Mouse (Mus musculus) inflammation-experienced regulatory T-cells, adult 6 months (primary cell): ENCODE results near the gene Birc5. TPM values are rescaled to one million over a fixed set of nuclear protein-coding genes. Genes with fewer than 3 reads are reported as not detected.

Experiments
- ATAC-seq: one replicate; pipeline ENCODE4 v1.8.0; 2017
- polyA plus RNA-seq, 3 experiments: library from polyadenylated mRNA; unstranded; fragments of 100-300 nt; shearing (Covaris generic); gene quantifications; one replicate each; pipeline ENCODE4 v1.2.1; 2017

Gene Birc5
- polyA plus RNA-seq, 3 experiments from 2014 or later: 16.8 to 256 (median 23.6) TPM

DNA sequence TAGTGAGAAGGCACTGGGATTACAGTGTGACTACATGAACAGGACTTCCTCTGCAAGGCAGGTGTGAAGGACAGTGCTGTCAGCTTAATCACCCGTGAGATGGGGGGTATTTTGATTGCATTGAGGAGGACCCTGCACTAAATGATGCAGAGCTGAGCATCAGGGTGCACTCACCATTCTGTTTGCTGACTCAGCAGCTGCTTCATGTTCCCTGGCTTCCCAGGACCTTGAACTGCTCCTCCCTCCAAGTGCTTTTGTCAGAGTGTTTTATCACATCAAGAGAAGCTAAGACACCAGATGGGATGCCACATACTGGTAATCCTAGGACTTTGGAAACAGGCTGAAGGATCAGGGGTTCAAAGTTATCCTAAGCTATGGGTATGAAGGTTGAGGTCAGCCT lies 6.9 kb downstream of the Birc5 start:
- no peak for ATAC-seq

DNA sequence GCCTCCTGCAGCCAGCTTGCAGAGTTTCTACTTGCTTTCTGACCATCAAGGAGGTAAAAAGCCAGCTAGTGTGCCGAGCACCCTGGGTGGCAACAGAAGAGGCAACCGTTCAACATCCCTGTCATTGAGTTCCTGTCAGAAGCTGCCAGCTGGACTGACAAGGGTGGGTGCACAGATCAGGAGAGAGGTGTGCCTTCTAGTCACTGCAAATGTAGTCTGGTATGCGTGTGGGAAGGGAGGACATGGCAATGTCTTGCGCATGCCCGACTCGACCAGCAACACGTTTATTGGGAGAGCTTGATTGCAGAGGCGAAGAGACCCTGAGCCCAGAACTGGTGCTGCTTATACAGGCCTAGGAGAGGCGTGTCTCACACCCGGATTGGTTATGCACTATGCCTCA lies 8.4 kb downstream of the Birc5 start:
- ATAC-seq: no peak

GRCm38 (mm10) chr11:117858392-117858791 lies 9.3 kb downstream of the Birc5 start:
- no peak for ATAC-seq

GRCm38 (mm10) chr11:117860601-117861000 lies 11.6 kb downstream of the Birc5 start, which contains the start of gene Tmem235:
TSS of gene Tmem235 (plus strand) at chr11:117860752.
- ATAC-seq: no peak

- no peak for ATAC-seq
Observed at GRCm38 (mm10) chr11:117863174-117863856, 14.3 kb downstream of the Birc5 start.

DNA sequence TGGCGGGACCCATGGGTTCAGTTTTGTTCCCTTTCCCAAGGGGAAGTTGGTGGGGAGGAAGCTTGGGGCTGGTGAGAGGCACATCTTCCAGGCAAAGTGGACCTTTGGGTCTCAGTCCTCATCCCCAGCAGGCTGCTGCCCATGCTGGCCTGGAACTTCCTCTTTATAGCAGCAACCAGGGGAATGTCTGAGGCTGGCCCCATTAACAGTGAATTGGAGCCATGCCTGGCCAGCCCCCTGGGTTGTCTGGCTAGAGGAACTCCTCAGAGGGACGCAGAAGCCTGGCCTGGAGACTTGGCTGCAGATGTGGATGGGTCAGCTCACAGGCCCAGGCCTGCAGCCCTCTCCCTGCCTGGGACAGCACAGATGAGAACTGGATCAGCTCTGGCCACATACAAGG lies 15.8 kb downstream of the Birc5 start:
- no peak for ATAC-seq

GRCm38 (mm10) chr11:117865988-117866387 lies 16.9 kb downstream of the Birc5 start:
- no peak for ATAC-seq

- peak; percentile 32 for ATAC-seq
Observed at GRCm38 (mm10) chr11:117870688-117871365, 21.8 kb downstream of the Birc5 start.

GRCm38 (mm10) chr11:117871376-117871775 lies 22.3 kb downstream of the Birc5 start:
- no peak for ATAC-seq

DNA sequence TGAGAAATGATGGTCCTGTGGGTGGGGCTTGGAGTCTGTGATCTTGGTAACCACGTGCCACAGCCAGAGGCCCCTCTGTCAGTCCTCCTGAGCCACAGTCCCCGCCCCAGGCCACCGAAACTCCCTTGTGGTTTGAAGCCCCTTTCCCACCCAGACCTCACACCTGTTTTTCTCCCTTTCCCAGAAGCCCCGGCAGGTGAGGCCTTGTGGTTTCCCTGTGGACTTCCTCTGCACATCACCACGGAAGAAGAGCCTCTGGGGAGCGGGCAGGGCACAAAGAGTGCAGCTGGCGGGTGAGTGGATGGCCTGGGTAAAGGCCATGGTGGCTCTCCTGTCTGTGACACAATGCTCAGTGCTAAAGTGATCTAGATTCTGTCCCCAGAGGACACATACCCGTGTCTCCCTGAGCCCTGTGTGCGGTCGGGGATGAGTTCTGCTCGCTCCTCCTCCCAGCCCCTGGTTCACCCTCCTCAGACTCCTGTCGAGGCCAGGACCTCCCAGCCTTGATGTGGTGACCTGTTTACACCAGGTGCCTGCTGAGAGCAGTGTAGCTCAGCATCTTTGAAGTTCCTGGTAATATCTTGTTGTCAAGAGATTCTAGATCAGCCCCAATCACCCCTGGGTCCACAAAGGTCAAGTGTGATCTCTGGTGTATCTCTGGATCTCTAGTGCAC lies 23.0 kb downstream of the Birc5 start:
- ATAC-seq: peak; percentile 78

DNA sequence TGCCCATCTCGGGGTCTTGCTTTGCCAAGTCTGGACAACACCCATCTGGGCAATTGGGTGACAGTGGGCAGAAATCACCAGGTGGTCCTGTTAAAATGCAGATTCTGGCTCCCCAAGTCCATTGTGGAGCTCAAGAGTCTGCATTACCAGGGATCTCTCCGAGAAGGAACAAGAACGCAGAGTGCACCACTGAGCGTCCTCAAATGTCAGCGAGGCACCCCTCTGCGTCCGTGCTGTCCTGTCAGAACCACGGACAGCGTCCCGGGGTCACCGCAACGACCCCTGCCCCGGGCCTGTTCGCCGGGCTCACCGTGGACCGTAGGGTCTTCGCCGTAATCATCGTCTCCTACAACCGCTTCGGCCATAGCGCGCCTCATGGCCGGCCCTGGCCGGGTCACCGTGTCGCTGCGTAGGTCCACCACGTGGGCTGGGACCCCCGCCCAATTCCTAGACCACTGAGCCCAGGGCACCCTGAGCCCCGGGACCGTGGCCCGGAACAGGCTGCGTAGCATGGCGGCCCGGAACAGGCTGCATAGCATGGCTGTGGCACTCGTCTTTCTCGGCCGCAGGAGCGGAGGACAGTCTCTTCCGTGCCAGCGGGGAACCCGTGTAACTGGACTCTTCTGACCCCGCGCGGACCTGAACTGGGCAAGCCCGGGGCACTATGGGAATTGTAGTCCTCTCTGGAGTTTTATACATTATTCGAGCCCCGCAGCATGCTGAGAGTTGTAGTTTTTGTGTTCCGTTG lies 24.0 kb downstream of the Birc5 start, which contains the start of gene Tha1:
Tha1 (minus strand) TSS at position 621 of the 748 bp plus-strand sequence.
- no peak for ATAC-seq

DNA sequence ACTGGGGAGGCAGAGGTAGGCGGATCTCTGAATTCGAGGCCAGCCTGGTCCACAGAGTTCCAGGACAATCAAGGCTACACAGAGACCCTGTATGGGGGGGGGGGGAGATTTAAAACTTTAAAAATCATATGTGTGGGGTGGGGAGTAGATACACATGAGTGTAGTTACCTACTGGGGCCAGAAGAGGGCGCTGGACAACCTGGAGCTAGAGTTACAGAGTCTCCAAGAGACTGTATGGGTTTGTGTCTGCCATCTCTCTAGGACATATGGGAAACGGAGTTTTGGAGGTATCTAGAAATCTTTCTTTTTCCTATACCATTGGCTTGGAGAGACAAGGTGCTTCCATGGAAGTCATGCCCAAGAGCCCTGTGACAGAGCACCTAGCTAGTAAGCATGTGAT lies 25.4 kb downstream of the Birc5 start:
- ATAC-seq: no peak

DNA sequence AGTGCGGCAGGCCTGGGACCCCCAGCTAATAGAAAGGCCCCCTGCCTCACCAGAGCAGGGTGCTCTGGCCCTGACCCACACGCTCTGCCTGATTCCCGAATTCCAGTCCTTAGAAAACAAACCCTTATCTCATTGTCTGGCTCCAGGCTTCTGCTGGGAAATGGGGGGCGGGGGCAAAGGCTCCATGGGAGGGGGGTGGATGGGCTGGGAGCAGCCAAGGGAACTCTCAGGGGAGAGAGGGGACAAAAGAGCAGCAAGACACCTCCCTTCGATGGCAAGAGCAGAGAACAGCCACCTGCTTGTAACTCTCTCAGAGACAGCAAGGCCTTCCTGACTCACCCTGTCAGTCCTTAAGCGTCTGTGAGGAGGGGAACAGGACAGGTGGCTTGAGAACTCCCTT lies 26.6 kb downstream of the Birc5 start:
- ATAC-seq: no peak

DNA sequence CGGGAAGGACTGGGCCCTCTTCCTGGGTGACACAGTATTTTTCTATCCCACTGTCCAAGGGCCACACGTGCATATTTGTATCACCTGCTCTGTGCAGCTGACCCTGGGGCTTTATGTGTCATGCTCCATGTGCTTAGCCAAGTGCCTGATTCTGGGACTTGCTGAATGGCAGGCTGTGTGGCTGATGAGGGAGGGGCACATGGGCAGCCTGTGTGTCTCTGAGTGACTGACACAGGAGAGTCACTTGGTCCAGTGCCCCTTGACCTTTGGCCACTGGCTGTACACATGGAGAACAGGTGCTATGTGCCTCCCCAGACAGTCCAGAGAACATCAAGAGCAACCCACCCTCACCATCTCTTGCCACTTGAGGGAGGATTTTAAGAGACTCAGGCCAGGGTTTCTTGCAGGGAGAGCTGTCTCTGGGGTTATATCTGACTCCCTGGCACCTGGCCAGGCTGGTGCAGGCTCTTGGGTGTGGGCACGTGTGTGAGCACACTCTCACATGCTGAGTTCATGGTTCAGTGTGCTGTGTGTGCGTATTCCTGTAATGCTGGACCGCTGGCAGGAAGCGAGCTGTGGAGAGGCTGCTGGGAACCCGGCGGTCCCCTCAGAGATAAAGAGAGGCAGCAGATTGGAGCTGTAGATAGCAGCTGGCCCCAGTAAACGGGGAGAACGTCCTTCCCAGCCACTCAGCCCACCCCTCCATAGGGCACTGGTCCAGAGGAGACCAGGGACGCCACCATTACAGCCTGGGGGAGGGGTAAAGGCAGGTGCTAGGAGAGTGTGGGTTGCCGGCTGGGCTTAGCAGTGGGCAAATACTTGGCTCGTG lies 29.1 kb downstream of the Birc5 start:
- ATAC-seq: peak; percentile 89

DNA sequence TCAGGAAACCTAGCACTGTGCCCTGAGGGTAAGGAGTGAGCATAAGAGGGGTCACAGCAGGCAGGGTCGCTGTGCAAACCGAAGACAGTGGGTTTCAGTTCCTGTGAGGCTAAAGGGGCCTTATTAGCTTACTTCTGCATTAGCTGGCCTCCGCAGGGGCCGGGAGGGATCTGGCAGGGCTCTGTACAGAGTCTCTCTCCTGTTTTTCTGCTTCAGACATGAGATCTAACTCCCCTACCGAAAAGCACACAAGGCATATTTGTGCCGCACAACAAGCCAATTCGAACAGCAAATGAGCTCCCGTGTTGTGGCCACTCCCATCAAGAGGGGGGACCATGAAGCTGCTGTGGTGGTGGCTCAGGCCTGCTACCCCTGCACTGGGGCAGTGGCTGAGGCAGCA lies 29.8 kb downstream of the Birc5 start:
- ATAC-seq: no peak

GRCm38 (mm10) chr11:117879676-117880075 lies 30.6 kb downstream of the Birc5 start:
- ATAC-seq: no peak

DNA sequence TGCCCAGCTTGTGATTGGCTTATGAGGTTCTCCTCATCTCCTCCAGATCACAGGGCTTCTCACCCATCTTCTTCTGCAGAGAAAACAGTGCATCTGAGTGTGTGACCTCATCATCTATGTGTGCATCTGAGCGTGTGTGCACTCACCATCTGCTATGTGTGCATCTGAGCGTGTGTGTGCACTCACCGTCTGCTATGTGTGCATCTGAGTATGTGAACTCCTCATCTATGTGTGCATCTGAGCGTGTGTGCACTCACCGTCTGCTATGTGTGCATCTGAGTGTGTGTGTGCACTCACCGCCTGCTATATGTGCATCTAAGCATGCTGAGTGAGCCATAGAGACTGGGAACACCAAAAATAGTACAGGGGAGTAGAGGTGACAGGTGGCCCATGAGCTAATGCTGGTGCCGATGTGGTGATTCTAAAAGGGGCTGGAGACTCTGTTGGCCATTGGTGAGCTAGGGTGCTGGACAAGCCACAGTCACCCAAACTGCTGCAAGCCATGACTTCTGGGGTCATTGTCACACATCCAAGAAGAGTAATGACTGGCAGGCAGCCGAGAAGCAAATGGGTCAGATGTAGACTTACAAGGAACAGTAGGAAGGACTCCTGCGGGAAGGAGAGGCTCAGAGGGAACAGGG lies 31.4 kb downstream of the Birc5 start:
- ATAC-seq: no peak

- no peak for ATAC-seq
Observed at GRCm38 (mm10) chr11:117880977-117881358, 31.9 kb downstream of the Birc5 start.

GRCm38 (mm10) chr11:117881787-117882186 lies 32.7 kb downstream of the Birc5 start:
- ATAC-seq: peak; percentile 36

- ATAC-seq: no peak
Observed at GRCm38 (mm10) chr11:117882208-117882607, 33.2 kb downstream of the Birc5 start.

DNA sequence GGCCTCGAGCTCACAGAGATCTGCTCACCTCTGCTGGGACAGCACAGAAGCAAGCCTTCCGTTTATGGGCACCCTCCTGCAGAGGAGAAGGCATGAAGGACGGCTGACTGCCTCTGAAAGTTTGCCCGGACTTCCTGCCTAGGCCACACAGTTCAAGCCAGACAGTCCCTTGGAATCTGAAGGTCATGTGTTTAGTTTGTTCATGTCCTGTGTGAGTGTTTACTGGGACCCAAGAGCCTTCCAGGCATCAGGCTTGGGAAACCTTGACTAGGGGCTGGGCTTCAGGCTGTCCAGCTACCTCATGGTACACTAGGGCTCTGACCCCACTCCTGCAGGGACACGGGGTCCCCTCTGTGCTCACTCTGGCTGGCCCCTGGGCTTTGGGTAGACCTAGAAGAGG lies 36.9 kb downstream of the Birc5 start:
- no peak for ATAC-seq
